Mouse (Mus musculus) kidney, postnatal 36 days (tissue): ENCODE results near the gene Thap7.

ENCODE experiments used
- DNase-seq, 2 experiments: peaks; one replicate each; pipeline ENCODE4 v3.0.0; 2021 to 2022; ENCODE audit warnings: mixed read lengths in 2 of 2

Thap7 gene

GRCm38 (mm10) chr16:17486505-17486904, 44.4 kb downstream of the Thap7 start:
- peak; percentile 58 to 85 for DNase-seq

- DNase-seq = no peak
Observed at GRCm38 (mm10) chr16:17481465-17481864, 49.5 kb downstream of the Thap7 start.

- DNase-seq = no peak
Observed at GRCm38 (mm10) chr16:17478331-17478943, 52.5 kb downstream of the Thap7 start.
